Mouse (Mus musculus): ENCODE data around the gene Rbpj. TPM values are rescaled to one million over a fixed set of nuclear protein-coding genes. Genes with fewer than 3 reads are reported as not detected.
"Not testable (repeated sequence)": the region's sequence is repeated elsewhere in the genome, so short reads cannot be mapped to it uniquely, and the experiment has no call there.

The Rbpj gene
- polyA plus RNA-seq, 1 experiment from 2014 or later: 56.1 TPM

GRCm38 (mm10) chr5:53543945-53544344 lies 78.0 kb downstream of the Rbpj start:
- Histone ChIP-seq H3K27me3 (ENCODE audit: control insufficient read depth, insufficient read depth, low read length) (no peaks in the 10 kb centered on the region), H3K4me1 (replicated peaks; ENCODE audit: control insufficient read depth, insufficient read depth, low read length) (no peaks in the 10 kb centered on the region), H3K4me2 (replicated peaks; ENCODE audit: low read depth, low read length) (no peak overlapping the region), H3K4me3 (ENCODE audit: low read depth, low read length) (no peak overlapping the region), H3K9me3 (ENCODE audit: control insufficient read depth, low read length) (no peaks in the 10 kb centered on the region), H3K27ac (ENCODE audit: low read depth, low read length) (no peak overlapping the region), H3K9ac (ENCODE audit: low read depth, low read length) (no peak overlapping the region), H3K36me3 (ENCODE audit: control insufficient read depth, insufficient read depth, low read length) (no peaks in the 10 kb centered on the region)
- ATAC-seq (ENCODE audit: low FRiP score) (no peak), DNase-seq (ENCODE audit: low spot score) (no peak)
- 90% methylated on average over 4 of the region's 4 CpGs for WGBS

- Histone ChIP-seq H3K4me3 (ENCODE audit: low read depth, low read length) (no peak overlapping the region), H3K36me3 (ENCODE audit: control insufficient read depth, insufficient read depth, low read length) (no peaks in the 10 kb centered on the region), H3K4me2 (replicated peaks; ENCODE audit: low read depth, low read length) (no peak overlapping the region), H3K27ac (ENCODE audit: low read depth, low read length) (no peak overlapping the region), H3K9me3 (ENCODE audit: control insufficient read depth, low read length) (no peaks in the 10 kb centered on the region), H3K4me1 (replicated peaks; ENCODE audit: control insufficient read depth, insufficient read depth, low read length) (no peaks in the 10 kb centered on the region), H3K9ac (ENCODE audit: low read depth, low read length) (no peak overlapping the region), H3K27me3 (ENCODE audit: control insufficient read depth, insufficient read depth, low read length) (no peaks in the 10 kb centered on the region)
- WGBS: 90% methylated on average over 6 of the region's 6 CpGs
- ATAC-seq (ENCODE audit: low FRiP score) (no peak), DNase-seq (ENCODE audit: low spot score) (no peak)
Measured at GRCm38 (mm10) chr5:53546440-53546839, 80.5 kb downstream of the Rbpj start.

GRCm38 (mm10) chr5:53546979-53547472 lies 81.1 kb downstream of the Rbpj start:
- Histone ChIP-seq H3K27me3 (ENCODE audit: control insufficient read depth, insufficient read depth, low read length) (no peaks in the 10 kb centered on the region), H3K36me3 (ENCODE audit: control insufficient read depth, insufficient read depth, low read length) (no peaks in the 10 kb centered on the region), H3K9me3 (ENCODE audit: control insufficient read depth, low read length) (no peaks in the 10 kb centered on the region), H3K4me3 (ENCODE audit: low read depth, low read length) (no peak overlapping the region), H3K4me1 (replicated peaks; ENCODE audit: control insufficient read depth, insufficient read depth, low read length) (no peaks in the 10 kb centered on the region), H3K4me2 (replicated peaks; ENCODE audit: low read depth, low read length) (no peak overlapping the region), H3K27ac (ENCODE audit: low read depth, low read length) (no peak overlapping the region), H3K9ac (ENCODE audit: low read depth, low read length) (no peak overlapping the region)
- ATAC-seq (ENCODE audit: low FRiP score) (no peak), DNase-seq (ENCODE audit: low spot score) (no peak)
- WGBS: 82% methylated on average over 8 of the region's 9 CpGs

- not testable (repeated sequence) for ATAC-seq (ENCODE audit: low FRiP score)
- WGBS: 93% methylated on average over 1 of the region's 1 CpGs
Measured at GRCm38 (mm10) chr5:53550329-53550728, 84.4 kb downstream of the Rbpj start.

GRCm38 (mm10) chr5:53551394-53551793 lies 85.4 kb downstream of the Rbpj start:
- 70% methylated on average over 6 of the region's 6 CpGs for WGBS
- Histone ChIP-seq H3K27ac (ENCODE audit: low read depth, low read length) (no peak overlapping the region), H3K4me3 (ENCODE audit: low read depth, low read length) (no peak overlapping the region), H3K4me2 (replicated peaks; ENCODE audit: low read depth, low read length) (no peak overlapping the region), H3K4me1 (replicated peaks; ENCODE audit: control insufficient read depth, insufficient read depth, low read length) (no peaks in the 10 kb centered on the region), H3K9ac (ENCODE audit: low read depth, low read length) (no peak overlapping the region), H3K9me3 (ENCODE audit: control insufficient read depth, low read length) (no peaks in the 10 kb centered on the region), H3K27me3 (ENCODE audit: control insufficient read depth, insufficient read depth, low read length) (no peaks in the 10 kb centered on the region), H3K36me3 (ENCODE audit: control insufficient read depth, insufficient read depth, low read length) (no peaks in the 10 kb centered on the region)
- no peak for DNase-seq (ENCODE audit: low spot score)
- no peak for ATAC-seq (ENCODE audit: low FRiP score)

More at GRCm38 (mm10) chr5:53550329-53550728, 84.4 kb downstream of the Rbpj start:
- not testable (repeated sequence) for H3K27ac ChIP-seq (ENCODE audit: low read depth, low read length); DNase-seq (ENCODE audit: low spot score); H3K36me3 ChIP-seq (ENCODE audit: control insufficient read depth, insufficient read depth, low read length); H3K27me3 ChIP-seq (ENCODE audit: control insufficient read depth, insufficient read depth, low read length); H3K4me2 ChIP-seq (replicated peaks; ENCODE audit: low read depth, low read length); H3K4me1 ChIP-seq (replicated peaks; ENCODE audit: control insufficient read depth, insufficient read depth, low read length); H3K9me3 ChIP-seq (ENCODE audit: control insufficient read depth, low read length); H3K4me3 ChIP-seq (ENCODE audit: low read depth, low read length); H3K9ac ChIP-seq (ENCODE audit: low read depth, low read length)

GRCm38 (mm10) chr5:53551910-53552309 lies 86.0 kb downstream of the Rbpj start:
- Histone ChIP-seq H3K27me3 (ENCODE audit: control insufficient read depth, insufficient read depth, low read length) (no peaks in the 10 kb centered on the region), H3K27ac (ENCODE audit: low read depth, low read length) (no peak overlapping the region), H3K36me3 (ENCODE audit: control insufficient read depth, insufficient read depth, low read length) (no peaks in the 10 kb centered on the region), H3K9ac (ENCODE audit: low read depth, low read length) (no peak overlapping the region), H3K9me3 (ENCODE audit: control insufficient read depth, low read length) (no peaks in the 10 kb centered on the region), H3K4me3 (ENCODE audit: low read depth, low read length) (no peak overlapping the region), H3K4me1 (replicated peaks; ENCODE audit: control insufficient read depth, insufficient read depth, low read length) (no peaks in the 10 kb centered on the region), H3K4me2 (replicated peaks; ENCODE audit: low read depth, low read length) (no peak overlapping the region)
- ATAC-seq (ENCODE audit: low FRiP score) (no peak), DNase-seq (ENCODE audit: low spot score) (no peak)
- WGBS: 56% methylated on average over 4 of the region's 4 CpGs

GRCm38 (mm10) chr5:53553281-53553680 lies 87.3 kb downstream of the Rbpj start:
- WGBS: 84% methylated on average over 1 of the region's 1 CpGs
- H3K27ac ChIP-seq (ENCODE audit: low read depth, low read length): no peak overlapping the region
- no peaks in the 10 kb centered on the region for H3K27me3 ChIP-seq (ENCODE audit: control insufficient read depth, insufficient read depth, low read length)
- H3K4me3 ChIP-seq (ENCODE audit: low read depth, low read length): no peak overlapping the region
- ATAC-seq (ENCODE audit: low FRiP score) (no peak), DNase-seq (ENCODE audit: low spot score) (no peak)
- no peak overlapping the region for H3K9ac ChIP-seq (ENCODE audit: low read depth, low read length)
- H3K4me2 ChIP-seq (replicated peaks; ENCODE audit: low read depth, low read length): no peak overlapping the region
- H3K36me3 ChIP-seq (ENCODE audit: control insufficient read depth, insufficient read depth, low read length): no peaks in the 10 kb centered on the region
- H3K4me1 ChIP-seq (replicated peaks; ENCODE audit: control insufficient read depth, insufficient read depth, low read length): no peaks in the 10 kb centered on the region
- no peaks in the 10 kb centered on the region for H3K9me3 ChIP-seq (ENCODE audit: control insufficient read depth, low read length)

- H3K9me3 ChIP-seq (ENCODE audit: control insufficient read depth, low read length): no peaks in the 10 kb centered on the region
- WGBS: 95% methylated on average over 8 of the region's 8 CpGs
- no peak for ATAC-seq (ENCODE audit: low FRiP score)
- H3K36me3 ChIP-seq (ENCODE audit: control insufficient read depth, insufficient read depth, low read length): no peaks in the 10 kb centered on the region
- no peaks in the 10 kb centered on the region for H3K27me3 ChIP-seq (ENCODE audit: control insufficient read depth, insufficient read depth, low read length)
- H3K27ac ChIP-seq (ENCODE audit: low read depth, low read length): no peak overlapping the region
- DNase-seq (ENCODE audit: low spot score): no peak
- H3K4me3 ChIP-seq (ENCODE audit: low read depth, low read length): no peak overlapping the region
- no peaks in the 10 kb centered on the region for H3K4me1 ChIP-seq (replicated peaks; ENCODE audit: control insufficient read depth, insufficient read depth, low read length)
- H3K9ac ChIP-seq (ENCODE audit: low read depth, low read length): no peak overlapping the region
- H3K4me2 ChIP-seq (replicated peaks; ENCODE audit: low read depth, low read length): no peak overlapping the region
Measured at GRCm38 (mm10) chr5:53554180-53554579, 88.2 kb downstream of the Rbpj start.

- Histone ChIP-seq H3K27me3 (ENCODE audit: control insufficient read depth, insufficient read depth, low read length) (no peaks in the 10 kb centered on the region), H3K27ac (ENCODE audit: low read depth, low read length) (no peak overlapping the region), H3K4me1 (replicated peaks; ENCODE audit: control insufficient read depth, insufficient read depth, low read length) (no peaks in the 10 kb centered on the region), H3K9ac (ENCODE audit: low read depth, low read length) (no peak overlapping the region), H3K9me3 (ENCODE audit: control insufficient read depth, low read length) (no peaks in the 10 kb centered on the region), H3K4me3 (ENCODE audit: low read depth, low read length) (no peak overlapping the region), H3K4me2 (replicated peaks; ENCODE audit: low read depth, low read length) (no peak overlapping the region), H3K36me3 (ENCODE audit: control insufficient read depth, insufficient read depth, low read length) (no peaks in the 10 kb centered on the region)
- 84% methylated on average over 4 of the region's 4 CpGs for WGBS
- ATAC-seq (ENCODE audit: low FRiP score): no peak
- DNase-seq (ENCODE audit: low spot score): no peak
Measured at GRCm38 (mm10) chr5:53554926-53555325, 89.0 kb downstream of the Rbpj start.
